In genomic region chr8:97866148-97866547, GRCm38 (mm10) we compare ENCODE assay signal across 34 mouse cellular contexts.
"Had no signal": no experiment of that assay in that cellular context is flagged by ENCODE, and none has a peak within 500 bp of the region (broad histone marks: within the 10 kb centered on the region; RNA-seq: fewer than 3 reads in every experiment).

No protein-coding gene starts in this region.

- H3K4me1 ChIP-seq: heart, embryonic 12.5 days; heart, embryonic 13.5 days; heart, embryonic 15.5 days; hindbrain, embryonic 10.5 days; hindbrain, embryonic 12.5 days; hindbrain, embryonic 13.5 days; hindbrain, embryonic 15.5 days; intestine, embryonic 15.5 days; kidney, embryonic 15.5 days had no signal

- ATAC-seq: hindbrain, embryonic 16.5 days; hindbrain, postnatal 0 days; inflammation-experienced regulatory T-cells, adult 6 months; intestine, embryonic 15.5 days; intestine, embryonic 16.5 days; intestine, postnatal 0 days had no signal

- H3K36me3 ChIP-seq: heart, embryonic 12.5 days; heart, embryonic 13.5 days; heart, embryonic 15.5 days; hindbrain, embryonic 10.5 days; hindbrain, embryonic 12.5 days; hindbrain, embryonic 13.5 days; hindbrain, embryonic 15.5 days; intestine, embryonic 15.5 days; kidney, embryonic 15.5 days had no signal

- H3K27ac ChIP-seq: heart, embryonic 13.5 days; heart, embryonic 15.5 days; hindbrain, embryonic 10.5 days; hindbrain, embryonic 12.5 days; hindbrain, embryonic 13.5 days; hindbrain, embryonic 14.5 days; hindbrain, embryonic 15.5 days; hindbrain, postnatal 0 days; intestine, embryonic 15.5 days; kidney, embryonic 15.5 days; kidney, postnatal 0 days; layer of hippocampus, adult 2 months; left cerebral cortex, adult 2 months had no signal

- H3K9me3 ChIP-seq: heart, embryonic 12.5 days; heart, embryonic 13.5 days; heart, embryonic 15.5 days; hindbrain, embryonic 10.5 days; hindbrain, embryonic 12.5 days; hindbrain, embryonic 13.5 days; hindbrain, embryonic 15.5 days; intestine, embryonic 15.5 days; kidney, embryonic 15.5 days had no signal

- H3K9ac ChIP-seq: heart, embryonic 12.5 days; heart, embryonic 13.5 days; heart, embryonic 15.5 days; hindbrain, embryonic 12.5 days; hindbrain, embryonic 13.5 days; hindbrain, embryonic 14.5 days; hindbrain, embryonic 15.5 days; intestine, embryonic 15.5 days; kidney, embryonic 15.5 days had no signal

- H3K4me3 ChIP-seq: heart, embryonic 12.5 days; heart, embryonic 13.5 days; heart, embryonic 15.5 days; hindbrain, embryonic 10.5 days; hindbrain, embryonic 12.5 days; hindbrain, embryonic 13.5 days; hindbrain, embryonic 15.5 days; intestine, embryonic 15.5 days; kidney, embryonic 15.5 days; layer of hippocampus, adult 2 months; left cerebral cortex, adult 2 months had no signal

- H3K27me3 ChIP-seq: heart, embryonic 12.5 days; heart, embryonic 13.5 days; heart, embryonic 15.5 days; hindbrain, embryonic 12.5 days; hindbrain, embryonic 13.5 days; hindbrain, embryonic 15.5 days; intestine, embryonic 15.5 days; kidney, embryonic 15.5 days had no signal

- DNase-seq: heart, postnatal 10 days; heart, postnatal 14 days; heart, postnatal 36 days; heart, postnatal 4 days; kidney, adult 11 months; kidney, adult 18-20 months; kidney, adult 2 months; kidney, adult 8-10 months; kidney, adult 9 months; kidney, postnatal 10 days; kidney, postnatal 14 days; kidney, postnatal 25 days; kidney, postnatal 36 days; kidney, postnatal 4 days; layer of hippocampus, adult 9-11 months; layer of hippocampus, postnatal 36 days had no signal
